Mouse (Mus musculus) splenic B cell, adult 2 months (primary cell): Measurements from ENCODE around the gene Zmynd8.

Experiments used
- DNase-seq: peaks from one replicate; pipeline ENCODE4 v3.0.0-alpha.2; 2011; ENCODE audit warnings: low read depth, low spot score
- H3K27me3 ChIP-seq: 2 replicates; pipeline ENCODE4 v1.6.1; 2012; ENCODE audit warnings: mild to moderate bottlenecking, low read length, moderate library complexity, mixed read lengths; ENCODE audit not compliant: control insufficient read depth, poor library complexity, insufficient read depth, severe bottlenecking
- H3K36me3 ChIP-seq: 2 replicates; pipeline ENCODE4 v1.6.1; 2012; ENCODE audit warnings: mild to moderate bottlenecking, low read length, moderate library complexity, mixed read lengths; ENCODE audit not compliant: control insufficient read depth, poor library complexity, insufficient read depth, severe bottlenecking

Gene Zmynd8

GRCm38 (mm10) chr2:165913073-165913472 lies 14.3 kb upstream of the Zmynd8 start:
- DNase-seq = no peak
- Histone ChIP-seq H3K27me3 (no peaks in the 10 kb centered on the region), H3K36me3 (no peaks in the 10 kb centered on the region)

GRCm38 (mm10) chr2:165909731-165910130 lies 10.9 kb upstream of the Zmynd8 start:
- DNase-seq = no peak
- no peaks in the 10 kb centered on the region for H3K27me3 ChIP-seq
- no peaks in the 10 kb centered on the region for H3K36me3 ChIP-seq

- Histone ChIP-seq H3K36me3 (no peaks in the 10 kb centered on the region), H3K27me3 (no peaks in the 10 kb centered on the region)
- DNase-seq = no peak
Measured at GRCm38 (mm10) chr2:165907199-165907598, 8.4 kb upstream of the Zmynd8 start.

- H3K36me3 ChIP-seq = no peaks in the 10 kb centered on the region
- no peak for DNase-seq
- H3K27me3 ChIP-seq = no peaks in the 10 kb centered on the region
Measured at GRCm38 (mm10) chr2:165906332-165906945, 7.6 kb upstream of the Zmynd8 start.

GRCm38 (mm10) chr2:165901127-165901384 lies 2.2 kb upstream of the Zmynd8 start:
- Histone ChIP-seq H3K36me3 (no peaks in the 10 kb centered on the region), H3K27me3 (no peaks in the 10 kb centered on the region)
- no peak for DNase-seq

- Histone ChIP-seq H3K27me3 (no peaks in the 10 kb centered on the region), H3K36me3 (no peaks in the 10 kb centered on the region)
- no peak for DNase-seq
Measured at GRCm38 (mm10) chr2:165900351-165901126, 1.7 kb upstream of the Zmynd8 start.

GRCm38 (mm10) chr2:165899923-165900322 lies 1.1 kb upstream of the Zmynd8 start:
- Histone ChIP-seq H3K36me3 (no peaks in the 10 kb centered on the region), H3K27me3 (no peaks in the 10 kb centered on the region)
- no peak for DNase-seq

- no peak for DNase-seq
- Histone ChIP-seq H3K36me3 (no peaks in the 10 kb centered on the region), H3K27me3 (no peaks in the 10 kb centered on the region)
Measured at GRCm38 (mm10) chr2:165899474-165899873, 658 bp upstream of the Zmynd8 start.

GRCm38 (mm10) chr2:165896171-165896570 lies 2.6 kb downstream of the Zmynd8 start:
- no peak for DNase-seq
- Histone ChIP-seq H3K36me3 (no peaks in the 10 kb centered on the region), H3K27me3 (no peaks in the 10 kb centered on the region)

- H3K27me3 ChIP-seq = no peaks in the 10 kb centered on the region
- H3K36me3 ChIP-seq = no peaks in the 10 kb centered on the region
- DNase-seq = no peak
Measured at GRCm38 (mm10) chr2:165895687-165896086, 3.1 kb downstream of the Zmynd8 start.

GRCm38 (mm10) chr2:165894533-165894932 lies 4.3 kb downstream of the Zmynd8 start:
- no peak for DNase-seq
- Histone ChIP-seq H3K27me3 (no peaks in the 10 kb centered on the region), H3K36me3 (no peaks in the 10 kb centered on the region)

- no peaks in the 10 kb centered on the region for H3K36me3 ChIP-seq
- DNase-seq = no peak
- no peaks in the 10 kb centered on the region for H3K27me3 ChIP-seq
Measured at GRCm38 (mm10) chr2:165893232-165893631, 5.6 kb downstream of the Zmynd8 start.

- peak; percentile 58 for DNase-seq
- Histone ChIP-seq H3K27me3 (no peaks in the 10 kb centered on the region), H3K36me3 (no peaks in the 10 kb centered on the region)
Measured at GRCm38 (mm10) chr2:165892626-165893025, 6.2 kb downstream of the Zmynd8 start.

- Histone ChIP-seq H3K27me3 (no peaks in the 10 kb centered on the region), H3K36me3 (no peaks in the 10 kb centered on the region)
- peak; percentile 26 for DNase-seq
Measured at GRCm38 (mm10) chr2:165890401-165890800, 8.4 kb downstream of the Zmynd8 start.

- no peak for DNase-seq
- H3K36me3 ChIP-seq = no peaks in the 10 kb centered on the region
- no peaks in the 10 kb centered on the region for H3K27me3 ChIP-seq
Measured at GRCm38 (mm10) chr2:165889874-165890273, 8.9 kb downstream of the Zmynd8 start.

GRCm38 (mm10) chr2:165889266-165889665 lies 9.6 kb downstream of the Zmynd8 start:
- DNase-seq = no peak

More at GRCm38 (mm10) chr2:165889266-165889665, 9.6 kb downstream of the Zmynd8 start:
- Histone ChIP-seq H3K27me3 (no peaks in the 10 kb centered on the region), H3K36me3 (no peaks in the 10 kb centered on the region)
